Mouse (Mus musculus) liver, adult 2 months (tissue): ENCODE data around the gene Gm10053. TPM values are rescaled to one million over a fixed set of nuclear protein-coding genes. Genes with fewer than 3 reads are reported as not detected.

Experiments used
- DNase-seq: peaks from one replicate; pipeline ENCODE4 v3.0.0-alpha.2; 2011; ENCODE audit warnings: low read depth, low spot score; ENCODE audit errors: extremely low read depth
- H3K27ac ChIP-seq: fragments of 200-500 bp; replicated peaks from 2 replicates; pipeline ENCODE4 v1.5.1; 2012; ENCODE audit warnings: low read depth, mild to moderate bottlenecking, control low read depth, inconsistent platforms, low read length; ENCODE audit not compliant: insufficient read depth
- H3K27me3 ChIP-seq: fragments of 200-500 bp; 2 replicates; pipeline ENCODE4 v1.6.1; 2012; ENCODE audit warnings: mild to moderate bottlenecking, moderate library complexity, low read length, inconsistent platforms; ENCODE audit not compliant: control insufficient read depth, insufficient read depth
- H3K36me3 ChIP-seq: fragments of 200-500 bp; 2 replicates; pipeline ENCODE4 v1.6.1; 2012; ENCODE audit warnings: low read length, inconsistent platforms; ENCODE audit not compliant: control insufficient read depth, insufficient read depth
- H3K4me1 ChIP-seq: fragments of 200-500 bp; 2 replicates; pipeline ENCODE4 v1.6.1; 2011; ENCODE audit warnings: low read length; ENCODE audit not compliant: control insufficient read depth, insufficient read depth
- H3K4me3 ChIP-seq: fragments of 200-500 bp; 2 replicates; pipeline ENCODE4 v1.5.1; 2011; ENCODE audit warnings: low read depth, mild to moderate bottlenecking, control low read depth, low read length, moderate library complexity; ENCODE audit not compliant: insufficient read depth
- H3K79me2 ChIP-seq: fragments of 200-500 bp; 2 replicates; pipeline ENCODE4 v1.6.1; 2012; ENCODE audit warnings: inconsistent platforms, mild to moderate bottlenecking, low read length, moderate library complexity; ENCODE audit not compliant: control insufficient read depth, insufficient read depth
- H3K9ac ChIP-seq: fragments of 200-500 bp; 2 replicates; pipeline ENCODE4 v1.6.1; 2012; ENCODE audit warnings: low read depth, mild to moderate bottlenecking, control low read depth, inconsistent platforms, low read length
- CTCF ChIP-seq: fragments of 200-500 bp; IDR thresholded peaks from 2 replicates; pipeline ENCODE4 v1.5.1; 2011; ENCODE audit warnings: low read depth, low read length, control low read depth
- POLR2A ChIP-seq: fragments of 200-500 bp; IDR thresholded peaks from 2 replicates; pipeline ENCODE4 v1.6.1; 2011; ENCODE audit warnings: low read length, control low read depth; ENCODE audit not compliant: insufficient read depth; ENCODE audit errors: extremely low read depth
- WGBS: fragments of 180-500 bp; shearing (Covaris S2); methylation state at CpG from one replicate; pipeline ENCODE4 v1.1.7; 2018; 5-methylcytosine and 5-hydroxymethylcytosine counted together
- polyA plus RNA-seq: library from polyadenylated mRNA; depleted of rRNA; stranded (reverse); fragments of >200 nt; gene quantifications from 2 replicates; pipeline ENCODE4 v1.2.3, GENCODE M21; 2012
- total RNA-seq: library from RNA; depleted of rRNA; stranded (reverse); fragments of >200 nt; gene quantifications from 2 replicates; pipeline ENCODE4 v1.2.3, GENCODE M21; 2014

The Gm10053 gene
- total and polyA plus RNA-seq, 2 experiments = 22.9 to 94.5 TPM

DNA sequence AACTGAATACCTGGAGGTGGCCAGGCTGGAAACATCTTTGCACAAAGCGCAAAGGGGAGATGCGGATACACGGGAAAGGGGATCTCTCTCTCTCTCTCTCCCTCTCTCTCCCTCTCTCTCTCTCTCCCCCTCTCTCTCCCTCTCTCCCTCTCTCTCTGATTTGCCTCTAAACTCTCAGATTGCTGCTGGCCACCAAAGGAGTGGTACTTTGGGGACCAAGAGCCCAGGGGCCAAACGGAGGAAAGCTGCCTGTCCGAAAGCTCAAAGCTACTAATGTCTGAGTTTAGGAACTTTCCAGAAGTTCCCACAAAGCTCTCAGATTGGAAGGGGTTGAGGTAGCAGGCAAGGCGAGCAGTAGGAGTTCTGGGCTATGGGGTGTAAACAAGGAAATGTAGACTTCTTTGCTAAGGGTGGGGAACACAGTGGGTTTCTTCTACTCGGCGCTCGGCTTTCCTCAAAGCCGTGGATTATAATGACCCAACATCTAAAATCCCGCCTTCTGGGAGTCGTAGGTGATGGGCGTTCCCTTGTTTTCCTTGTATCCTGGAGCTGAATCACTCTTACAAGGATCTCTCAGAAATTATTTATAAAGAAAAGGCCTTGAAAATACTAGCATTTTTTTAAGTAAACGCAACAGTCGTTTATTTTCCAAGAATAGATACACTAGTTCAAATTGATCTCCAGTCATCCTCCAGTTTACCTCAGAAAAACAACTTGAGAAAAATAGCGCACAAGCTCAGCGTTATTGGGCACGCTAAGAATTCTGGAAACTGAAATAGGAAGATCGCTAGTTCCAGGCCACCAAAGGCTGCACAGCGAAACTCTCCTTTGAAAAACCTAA is 22.6 kb downstream of the Gm10053 start:
- no peaks in the 10 kb centered on the region for H3K36me3 ChIP-seq
- H3K4me3 ChIP-seq = no peak overlapping the region
- 6% methylated on average over 20 of the region's 20 CpGs for WGBS
- DNase-seq = no peak
- TF ChIP-seq POLR2A (no peak), CTCF (no peak)
- H3K4me1 ChIP-seq = 0 out of 2 replicates have a peak, but pooled peaks cover 2% of the 10 kb centered on the region
- peaks cover 38% of the 10 kb centered on the region for H3K27me3 ChIP-seq
- H3K27ac ChIP-seq = no peak overlapping the region
- no peak overlapping the region for H3K9ac ChIP-seq
- H3K79me2 ChIP-seq = no peaks in the 10 kb centered on the region

DNA sequence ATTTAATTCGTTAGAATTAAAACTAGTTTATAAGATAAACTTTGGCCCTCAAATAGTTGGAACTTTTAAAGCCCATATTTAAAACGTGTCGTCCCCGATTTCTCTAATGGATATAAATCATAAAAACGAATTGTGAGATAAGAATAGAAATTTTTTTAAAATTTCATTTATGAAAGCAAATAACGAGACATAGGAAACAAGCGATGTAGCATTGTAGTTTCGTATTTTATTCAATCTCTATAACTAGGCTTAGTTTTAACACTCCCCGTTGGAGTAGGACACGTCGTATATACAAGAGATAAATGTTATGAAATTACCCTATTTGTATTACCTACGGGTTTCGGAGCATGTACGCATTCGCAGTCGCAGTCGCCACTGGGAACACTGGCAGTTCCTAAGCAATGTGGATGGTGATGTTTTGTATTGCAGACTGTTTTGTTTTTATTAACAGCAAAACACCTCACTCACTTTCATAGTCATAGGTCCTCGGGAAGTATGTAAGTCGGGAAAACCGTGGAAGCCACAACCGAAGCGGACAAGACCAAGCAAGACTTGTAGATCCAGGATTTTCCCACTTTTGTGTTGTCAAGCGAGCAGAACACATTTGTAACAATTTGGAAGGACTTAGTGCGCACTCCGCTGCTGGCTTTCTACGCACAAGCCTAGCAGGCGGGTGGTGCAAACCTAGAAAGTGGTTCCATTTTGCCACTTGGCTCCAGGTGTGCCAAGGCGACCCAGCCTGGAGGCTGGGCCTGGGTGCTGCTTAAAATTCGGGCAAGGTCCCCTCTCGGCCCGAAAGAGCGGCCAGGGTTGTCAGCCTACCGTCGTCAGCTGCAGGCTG is 23.5 kb downstream of the Gm10053 start:
- Histone ChIP-seq H3K4me1 (0 out of 2 replicates have a peak, but pooled peaks cover 2% of the 10 kb centered on the region), H3K27me3 (peaks cover 38% of the 10 kb centered on the region), H3K9ac (no peak overlapping the region), H3K36me3 (no peaks in the 10 kb centered on the region), H3K79me2 (no peaks in the 10 kb centered on the region), H3K27ac (no peak overlapping the region), H3K4me3 (no peak overlapping the region)
- DNase-seq = no peak
- 6% methylated on average over 34 of the region's 34 CpGs for WGBS
- TF ChIP-seq CTCF = no peak
- no peak for TF ChIP-seq POLR2A

DNA sequence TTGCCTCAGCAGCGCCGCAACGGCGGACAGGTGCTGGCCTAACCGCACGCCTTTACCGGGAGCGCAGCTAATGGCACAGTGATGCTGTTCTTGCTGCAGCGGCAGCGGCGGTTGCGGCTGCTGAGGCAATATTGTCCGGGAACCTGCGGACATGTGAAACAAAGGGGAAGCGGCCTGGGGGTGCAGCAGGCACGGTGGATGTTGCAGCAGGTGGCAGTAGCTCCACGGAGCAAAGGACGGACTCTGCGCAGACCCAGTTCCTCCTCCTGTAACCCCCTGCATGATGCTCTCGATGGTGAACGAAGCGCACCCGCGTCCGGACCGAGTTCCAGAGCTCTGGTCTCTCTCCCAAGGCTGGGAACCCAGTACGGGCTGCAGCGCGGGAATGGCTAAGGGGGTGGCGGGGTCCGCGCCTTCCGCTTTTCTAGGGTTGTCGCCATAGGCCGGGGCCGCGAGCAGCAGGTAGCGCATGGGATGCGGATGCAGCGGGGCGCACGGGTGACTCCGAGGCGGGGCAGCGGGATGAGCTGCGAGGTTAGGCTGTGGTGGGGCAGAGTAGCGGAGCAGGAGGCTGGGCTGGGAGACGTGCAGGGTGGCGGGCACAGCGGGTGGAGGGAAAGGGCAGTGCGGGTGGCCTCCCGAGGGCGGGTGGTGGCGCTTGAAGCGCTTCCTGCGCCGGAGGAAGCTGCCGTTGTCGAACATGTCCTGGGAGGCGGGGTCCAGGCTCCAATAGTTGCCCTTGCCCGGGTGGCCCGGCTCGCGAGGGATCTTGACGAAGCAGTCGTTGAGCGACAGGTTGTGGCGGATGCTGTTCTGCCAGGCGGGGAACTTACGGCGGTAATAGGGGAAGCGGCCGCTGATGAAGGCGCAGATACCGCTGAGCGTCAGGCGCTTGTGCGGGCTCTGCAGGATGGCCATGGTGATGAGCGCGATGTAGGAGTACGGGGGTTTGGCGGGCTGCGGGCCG is 24.4 kb downstream of the Gm10053 start:
- Histone ChIP-seq H3K27me3 (peaks cover 38% of the 10 kb centered on the region), H3K4me1 (0 out of 2 replicates have a peak, but pooled peaks cover 2% of the 10 kb centered on the region), H3K27ac (no peak overlapping the region), H3K79me2 (no peaks in the 10 kb centered on the region), H3K36me3 (no peaks in the 10 kb centered on the region), H3K4me3 (no peak overlapping the region; the same call in 1 of the 2 replicates), H3K9ac (no peak overlapping the region)
- TF ChIP-seq POLR2A = no peak
- no peak for TF ChIP-seq CTCF
- WGBS = 2% methylated on average over 84 of the region's 84 CpGs
- no peak for DNase-seq

DNA sequence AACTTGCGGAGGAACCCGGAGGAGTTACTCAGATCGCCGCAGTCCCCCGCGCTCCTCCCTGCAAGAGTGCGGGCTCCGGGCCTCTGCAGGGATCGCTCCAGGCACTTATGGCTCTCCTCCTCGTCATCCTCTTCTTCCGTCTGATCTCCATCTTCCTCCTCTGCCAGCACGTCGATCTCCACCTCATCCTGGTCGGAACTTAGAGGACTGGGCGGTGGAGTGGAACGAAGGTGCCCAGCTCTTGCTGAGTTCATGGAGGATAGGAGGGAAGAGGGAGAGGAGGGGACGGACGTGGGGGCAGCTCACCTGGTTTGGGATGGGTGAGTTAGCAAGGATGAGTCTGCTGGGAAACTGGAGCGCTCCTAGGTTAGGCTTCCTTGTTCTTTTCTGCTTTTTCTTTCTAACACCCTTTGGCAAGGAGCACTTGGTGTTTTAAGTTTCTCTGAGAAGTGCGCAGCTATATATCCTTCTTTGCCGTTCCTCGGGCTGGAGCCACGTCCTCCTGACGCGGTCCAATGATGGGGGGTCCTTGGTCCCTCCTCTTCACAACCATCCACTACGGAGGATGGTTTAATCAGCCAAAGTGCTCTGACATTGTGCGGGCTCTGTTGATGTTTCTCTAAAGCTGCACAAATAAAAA is 25.2 kb downstream of the Gm10053 start, which contains the start of gene Foxd4:
Foxd4 (minus strand) TSS at position 617 of the 640 bp plus-strand sequence.
- no peak for TF ChIP-seq CTCF
- no peak for TF ChIP-seq POLR2A

More for the DNA sequence above, 25.2 kb downstream of the Gm10053 start, which contains the start of gene Foxd4:
- Histone ChIP-seq H3K27ac (no peak within 1 kb of the TSS), H3K27me3 (peaks cover 38% of the 10 kb centered on the region), H3K4me3 (no peak within 1 kb of the TSS; the same call in 1 of the 2 replicates), H3K36me3 (no peaks in the 10 kb centered on the region), H3K4me1 (0 out of 2 replicates have a peak, but pooled peaks cover 2% of the 10 kb centered on the region), H3K9ac (no peak within 1 kb of the TSS), H3K79me2 (no peaks in the 10 kb centered on the region)
- no peak for DNase-seq
- WGBS = 5% methylated on average over 27 of the region's 27 CpGs
